Mouse (Mus musculus) midbrain, embryonic 11.5 days (tissue): ENCODE measurements at regions not wholly inside any gene's neighbourhood (a gene's known extent, or its start where the extent isn't known, plus 50 kb on each side); places are given as distances from the start of the nearest gene placed in this dataset.

ENCODE experiments used
- ATAC-seq: fragments of 200-750 bp; cut with Nextera tagmentation; 2 replicates; pipeline ENCODE4 v1.8.0; 2017; ENCODE audit warnings: moderate TSS enrichment, moderate library complexity; ENCODE audit not compliant: low FRiP score
- DNase-seq: peaks from one replicate; pipeline ENCODE4 v3.0.0; 2015; ENCODE audit warnings: low spot score; ENCODE audit errors: missing footprints
- H3K27ac ChIP-seq: fragments of 300-500 bp; sonication (generic); 2 replicates; pipeline ENCODE4 v1.5.1; 2014; ENCODE audit warnings: low read depth, low read length
- H3K27me3 ChIP-seq: fragments of 300-500 bp; sonication (generic); 2 replicates; pipeline ENCODE4 v1.6.1; 2014; ENCODE audit warnings: mild to moderate bottlenecking, low read length, moderate library complexity, mixed read lengths; ENCODE audit not compliant: control insufficient read depth, insufficient read depth
- H3K36me3 ChIP-seq: fragments of 300-500 bp; sonication (generic); 2 replicates; pipeline ENCODE4 v1.6.1; 2014; ENCODE audit warnings: mild to moderate bottlenecking, low read length, moderate library complexity, mixed read lengths; ENCODE audit not compliant: control insufficient read depth, insufficient read depth
- H3K4me1 ChIP-seq: fragments of 300-500 bp; sonication (generic); 2 replicates; pipeline ENCODE4 v1.6.1; 2014; ENCODE audit warnings: low read length; ENCODE audit not compliant: control insufficient read depth, insufficient read depth
- H3K4me2 ChIP-seq: fragments of 300-500 bp; sonication (generic); 2 replicates; pipeline ENCODE4 v1.6.1; 2014; ENCODE audit warnings: mild to moderate bottlenecking, moderate library complexity
- H3K4me3 ChIP-seq: fragments of 300-500 bp; sonication (generic); 2 replicates; pipeline ENCODE4 v1.5.1; 2014; ENCODE audit warnings: low read depth, low read length
- H3K9ac ChIP-seq: fragments of 300-500 bp; sonication (generic); 2 replicates; pipeline ENCODE4 v1.6.1; 2014; ENCODE audit warnings: low read length
- H3K9me3 ChIP-seq: fragments of 300-500 bp; sonication (generic); 2 replicates; pipeline ENCODE4 v1.6.1; 2016; ENCODE audit warnings: low read length; ENCODE audit not compliant: control insufficient read depth
- WGBS: fragments of 180-500 bp; shearing (Covaris S2); extraction: QIAGEN DNeasy Blood & Tissue Kit; methylation state at CpG from one replicate; pipeline ENCODE4 v1.1.7; 2014; 5-methylcytosine and 5-hydroxymethylcytosine counted together

DNA sequence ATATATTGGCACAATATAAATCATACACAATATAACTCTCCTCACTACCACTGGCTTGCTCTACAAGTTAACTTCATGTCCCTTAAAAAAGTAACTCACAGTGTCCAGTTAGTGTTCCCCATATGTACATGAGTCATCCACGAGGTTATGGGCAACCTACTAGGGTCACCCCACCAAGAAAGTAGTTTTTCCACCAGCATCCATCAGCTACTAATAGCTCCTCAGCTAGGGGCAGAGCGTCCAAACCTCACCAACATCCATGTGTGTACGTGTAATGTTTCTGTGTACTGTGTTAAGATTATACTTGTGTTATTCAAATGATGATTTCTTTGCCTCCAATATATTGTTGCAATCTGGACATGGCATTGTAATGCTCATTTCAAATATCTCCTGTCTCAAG, 264.7 kb upstream of the 9630041A04Rik start:
- DNase-seq, result no peak
- Histone ChIP-seq H3K36me3 (no peaks in the 10 kb centered on the region), H3K4me2 (no peak overlapping the region), H3K4me3 (no peak overlapping the region), H3K4me1 (no peaks in the 10 kb centered on the region), H3K27me3 (no peaks in the 10 kb centered on the region), H3K9me3 (no peaks in the 10 kb centered on the region), H3K27ac (no peak overlapping the region), H3K9ac (no peak overlapping the region)
- whole genome bisulfite sequencing, result 90% methylated on average over 3 of the region's 3 CpGs
- ATAC-seq, result no peak

DNA sequence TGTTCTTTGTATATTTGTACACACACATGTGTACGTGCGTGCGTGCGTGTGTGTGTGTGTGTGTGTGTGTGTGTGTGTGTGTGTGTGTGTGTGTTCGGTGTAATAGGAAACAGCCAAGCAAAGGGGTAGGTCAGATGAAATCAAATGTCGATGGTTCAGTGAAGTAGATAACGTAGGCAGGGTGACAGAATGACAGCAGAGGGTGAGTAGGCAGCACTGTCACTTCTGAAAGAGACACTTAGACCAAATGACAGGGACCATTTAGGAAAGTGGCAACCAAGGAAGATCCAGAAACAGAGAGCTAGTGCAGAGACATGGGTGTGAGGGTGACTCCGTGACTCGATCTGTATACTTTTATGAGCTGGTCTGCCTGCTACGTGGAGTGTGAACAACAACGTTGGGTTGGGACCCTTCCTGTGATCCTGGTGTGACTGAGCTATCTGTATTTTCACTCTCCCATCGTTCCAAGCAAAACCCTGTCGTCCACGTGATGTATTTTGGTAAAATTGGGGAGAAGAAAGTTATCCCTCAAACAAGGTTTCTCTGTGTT, 266.5 kb upstream of the 9630041A04Rik start:
- H3K4me2 ChIP-seq, result no peak overlapping the region
- no peaks in the 10 kb centered on the region for H3K4me1 ChIP-seq
- H3K27me3 ChIP-seq, result no peaks in the 10 kb centered on the region
- H3K9me3 ChIP-seq, result no peaks in the 10 kb centered on the region
- no peaks in the 10 kb centered on the region for H3K36me3 ChIP-seq
- H3K4me3 ChIP-seq, result no peak overlapping the region
- WGBS, result 95% methylated on average over 14 of the region's 14 CpGs
- DNase-seq, result no peak
- H3K9ac ChIP-seq, result no peak overlapping the region
- no peak for ATAC-seq
- H3K27ac ChIP-seq, result no peak overlapping the region

DNA sequence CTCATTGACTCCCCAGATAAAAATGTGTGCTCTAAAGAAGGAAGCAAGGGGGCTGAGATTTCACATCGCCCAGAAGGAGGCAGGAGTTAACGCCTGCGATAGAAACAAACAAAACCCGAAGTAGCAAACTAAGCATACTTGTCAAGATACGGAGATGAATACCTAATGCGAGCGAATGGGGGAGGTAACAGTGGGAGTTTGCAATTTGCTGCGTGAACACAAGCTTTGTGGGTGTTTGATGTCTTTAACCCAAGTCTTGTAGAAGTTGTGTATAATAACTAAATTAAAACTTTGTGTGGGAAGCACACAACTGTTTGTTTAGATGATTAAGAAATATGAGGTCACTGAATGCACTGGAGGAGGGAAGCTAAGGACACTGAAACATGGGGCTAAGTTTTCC, 269.0 kb upstream of the 9630041A04Rik start:
- H3K4me3 ChIP-seq, result no peak overlapping the region
- ATAC-seq, result no peak

DNA sequence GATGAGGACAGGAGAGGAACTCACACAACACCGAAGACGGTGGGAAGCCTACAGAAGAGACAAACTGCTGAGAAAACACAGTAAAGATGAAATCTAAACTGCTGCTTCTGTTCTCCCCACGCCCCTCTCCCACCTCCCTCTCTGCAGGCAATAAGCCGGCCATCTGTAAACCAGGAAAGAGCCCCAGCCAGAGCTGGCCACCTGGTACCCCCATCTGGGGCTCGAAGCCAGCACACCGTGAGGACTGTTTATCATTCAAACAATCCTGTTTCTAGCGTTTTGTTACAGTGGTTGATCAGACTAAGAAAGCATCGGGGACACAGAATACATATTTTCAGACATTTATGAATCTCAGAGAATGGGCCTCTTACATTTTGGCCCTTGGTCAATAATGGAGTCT, 270.0 kb upstream of the 9630041A04Rik start:
- Histone ChIP-seq H3K9ac (no peak overlapping the region), H3K4me1 (no peaks in the 10 kb centered on the region), H3K9me3 (no peaks in the 10 kb centered on the region), H3K27me3 (no peaks in the 10 kb centered on the region), H3K4me3 (no peak overlapping the region), H3K36me3 (no peaks in the 10 kb centered on the region), H3K4me2 (no peak overlapping the region), H3K27ac (no peak overlapping the region)
- DNase-seq (no peak), ATAC-seq (no peak)
- 76% methylated on average over 8 of the region's 8 CpGs for WGBS

More for the DNA sequence above, 269.0 kb upstream of the 9630041A04Rik start:
- 86% methylated on average over 8 of the region's 8 CpGs for WGBS
- no peaks in the 10 kb centered on the region for H3K36me3 ChIP-seq
- H3K4me1 ChIP-seq, result no peaks in the 10 kb centered on the region
- H3K4me2 ChIP-seq, result no peak overlapping the region
- no peaks in the 10 kb centered on the region for H3K9me3 ChIP-seq
- no peak for DNase-seq
- H3K27ac ChIP-seq, result no peak overlapping the region
- H3K27me3 ChIP-seq, result no peaks in the 10 kb centered on the region
- H3K9ac ChIP-seq, result no peak overlapping the region

DNA sequence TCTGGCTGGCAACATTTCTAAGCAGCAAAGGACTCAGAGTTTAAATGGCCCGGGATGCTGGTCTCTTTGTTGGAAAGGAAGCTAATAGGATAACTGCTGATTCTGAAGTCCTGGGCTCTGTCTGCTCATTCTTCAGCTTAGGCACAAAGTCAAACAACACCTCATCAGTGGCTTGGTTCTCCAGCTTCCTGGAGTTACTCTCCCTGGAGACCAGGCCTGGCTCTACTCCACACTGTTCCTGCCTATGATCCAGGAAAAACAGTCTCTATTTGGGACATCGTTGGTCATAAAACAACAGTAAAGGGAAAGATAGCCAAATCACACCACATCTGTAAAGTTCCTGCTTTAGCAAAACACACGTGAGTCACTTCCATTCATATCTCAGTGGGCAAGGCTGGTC, 271.3 kb upstream of the 9630041A04Rik start:
- Histone ChIP-seq H3K27ac (no peak overlapping the region), H3K4me2 (no peak overlapping the region), H3K9me3 (no peaks in the 10 kb centered on the region), H3K9ac (no peak overlapping the region), H3K36me3 (no peaks in the 10 kb centered on the region), H3K27me3 (no peaks in the 10 kb centered on the region), H3K4me1 (no peaks in the 10 kb centered on the region), H3K4me3 (no peak overlapping the region)
- 93% methylated on average over 3 of the region's 3 CpGs for WGBS
- ATAC-seq (no peak), DNase-seq (no peak)

DNA sequence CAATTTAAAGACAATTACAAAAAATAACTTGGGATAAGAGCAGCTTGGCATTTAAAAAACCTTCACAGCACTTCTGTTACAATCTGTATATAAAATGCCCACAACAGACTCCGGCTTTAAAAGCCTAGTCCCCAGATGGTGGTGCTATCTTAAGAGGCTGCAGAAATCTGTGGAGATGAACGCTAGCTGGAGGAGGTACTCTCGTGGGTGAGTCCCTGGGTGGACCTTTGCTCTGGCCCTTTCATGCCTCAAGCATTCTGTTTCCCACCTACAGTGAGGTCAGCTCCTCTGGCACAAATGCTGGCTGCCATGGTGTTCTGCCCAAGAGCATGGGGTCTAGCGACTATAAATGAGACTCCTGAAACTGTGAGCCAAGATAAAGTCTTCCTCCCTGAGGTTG, 280.6 kb upstream of the 9630041A04Rik start:
- peaks cover 4% of the 10 kb centered on the region; the same call in 1 of the 2 replicates for H3K9me3 ChIP-seq
- H3K27me3 ChIP-seq, result no peaks in the 10 kb centered on the region
- 92% methylated on average over 4 of the region's 4 CpGs for WGBS
- H3K27ac ChIP-seq, result no peak overlapping the region
- H3K4me1 ChIP-seq, result no peaks in the 10 kb centered on the region
- no peak overlapping the region for H3K4me3 ChIP-seq
- H3K4me2 ChIP-seq, result no peak overlapping the region
- ATAC-seq, result no peak
- H3K9ac ChIP-seq, result no peak overlapping the region
- no peak for DNase-seq
- H3K36me3 ChIP-seq, result no peaks in the 10 kb centered on the region

DNA sequence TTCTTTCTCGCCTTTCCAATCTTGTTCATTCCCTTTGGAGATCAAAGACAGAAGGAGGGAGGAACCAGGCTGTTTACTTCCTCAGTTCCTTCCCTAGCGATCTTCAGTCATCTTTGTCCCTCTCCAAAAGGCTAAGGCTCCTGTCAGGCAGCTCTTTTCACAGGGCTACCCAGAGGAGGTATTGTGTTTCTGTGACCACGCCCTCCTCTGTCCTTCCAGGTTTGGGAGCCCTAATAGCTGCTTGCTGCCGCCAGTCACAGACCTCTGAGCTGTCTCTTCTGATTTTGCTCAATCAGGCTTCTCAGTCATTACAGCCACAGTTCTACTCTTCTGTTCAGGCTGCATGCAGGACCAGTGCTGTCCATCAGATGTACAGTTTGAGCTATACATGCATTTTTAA, 290.9 kb upstream of the 9630041A04Rik start:
- no peak overlapping the region for H3K9ac ChIP-seq
- H3K27ac ChIP-seq, result no peak overlapping the region
- no peaks in the 10 kb centered on the region for H3K36me3 ChIP-seq
- H3K4me1 ChIP-seq, result peaks cover 16% of the 10 kb centered on the region; the same call in 1 of the 2 replicates
- H3K9me3 ChIP-seq, result no peaks in the 10 kb centered on the region
- H3K4me3 ChIP-seq, result no peak overlapping the region
- WGBS, result 2% methylated on average over 4 of the region's 4 CpGs
- ATAC-seq (peak; percentile 75), DNase-seq (peak; percentile 91)
- H3K27me3 ChIP-seq, result no peaks in the 10 kb centered on the region
- H3K4me2 ChIP-seq, result 0 out of 2 replicates have a peak overlapping the region, but pooled peaks have one; percentile 8

DNA sequence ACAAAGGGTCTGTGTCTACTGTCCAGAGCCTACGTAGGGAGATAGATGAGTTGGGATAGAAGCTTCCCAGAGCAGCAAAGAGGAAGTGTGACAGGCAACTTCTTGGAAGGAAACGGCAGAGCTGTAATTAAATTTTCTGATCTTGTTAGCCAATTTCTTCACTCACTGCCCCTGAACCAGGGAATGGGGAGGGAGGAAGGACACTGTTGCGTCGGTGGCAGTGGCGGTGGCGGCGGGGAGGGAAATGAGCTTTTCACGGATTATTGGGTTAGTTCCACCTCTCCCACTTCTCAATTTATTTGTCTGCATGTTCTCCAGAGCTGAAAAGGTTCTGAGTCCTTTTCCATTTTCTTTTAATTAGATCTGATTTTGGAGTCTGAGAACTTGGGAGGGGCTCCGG, 298.4 kb upstream of the 9630041A04Rik start:
- Histone ChIP-seq H3K4me2 (no peak overlapping the region), H3K36me3 (no peaks in the 10 kb centered on the region), H3K4me3 (no peak overlapping the region), H3K27me3 (no peaks in the 10 kb centered on the region), H3K9ac (no peak overlapping the region), H3K9me3 (no peaks in the 10 kb centered on the region), H3K4me1 (no peaks in the 10 kb centered on the region), H3K27ac (no peak overlapping the region)
- WGBS, result 35% methylated on average over 9 of the region's 9 CpGs
- no peak for DNase-seq
- ATAC-seq, result no peak

DNA sequence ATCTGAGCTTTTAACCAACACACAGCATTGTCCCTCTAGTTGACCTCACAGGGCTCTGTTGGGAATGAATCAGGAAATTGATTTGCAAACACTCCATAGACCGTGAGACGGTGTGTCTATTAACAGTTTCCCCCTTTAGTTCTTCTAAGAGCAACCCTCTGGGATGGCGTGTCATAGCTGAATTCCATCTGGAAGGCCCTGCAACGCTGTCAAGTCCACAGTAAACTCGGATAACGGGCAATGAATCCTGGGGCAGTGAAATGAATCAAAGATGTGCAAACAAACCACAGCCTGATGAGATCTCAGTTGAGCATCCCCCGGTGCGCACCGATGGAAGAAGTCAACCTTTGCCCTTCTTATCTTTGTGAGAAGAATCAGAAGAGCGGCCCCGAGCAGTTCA, 302.3 kb upstream of the 9630041A04Rik start:
- WGBS, result 84% methylated on average over 11 of the region's 11 CpGs
- Histone ChIP-seq H3K9me3 (no peaks in the 10 kb centered on the region), H3K27ac (no peak overlapping the region), H3K36me3 (no peaks in the 10 kb centered on the region), H3K27me3 (no peaks in the 10 kb centered on the region), H3K4me3 (no peak overlapping the region), H3K4me2 (no peak overlapping the region), H3K9ac (no peak overlapping the region), H3K4me1 (no peaks in the 10 kb centered on the region)
- DNase-seq (no peak), ATAC-seq (no peak)
